Mouse (Mus musculus) frontal cortex, postnatal 36 days (tissue): ENCODE results near the gene Fibin.

Experiments used
- DNase-seq, 2 experiments: peaks; one replicate each; pipeline ENCODE4 v3.0.0; 2022; ENCODE audit warnings: low spot score in 2 of 2

Fibin gene

GRCm38 (mm10) chr2:110362432-110363283 lies at the start of gene Fibin:
Gene Fibin, minus strand, starts transcription at chr2:110363183.
- DNase-seq, result peak; percentile 55 to 63

GRCm38 (mm10) chr2:110411428-110411827 lies 48.4 kb upstream of the Fibin start:
- peak; percentile 40 to 68 for DNase-seq

GRCm38 (mm10) chr2:110408757-110409156 lies 45.8 kb upstream of the Fibin start:
- no peak for DNase-seq

GRCm38 (mm10) chr2:110392714-110393336 lies 29.8 kb upstream of the Fibin start:
- DNase-seq, result no peak

- no peak for DNase-seq
Observed at GRCm38 (mm10) chr2:110390736-110391409, 27.9 kb upstream of the Fibin start.

- no peak for DNase-seq
Observed at GRCm38 (mm10) chr2:110379811-110380210, 16.8 kb upstream of the Fibin start.

- DNase-seq, result no peak
Observed at GRCm38 (mm10) chr2:110376660-110377059, 13.7 kb upstream of the Fibin start.

- no peak for DNase-seq
Observed at GRCm38 (mm10) chr2:110375475-110375874, 12.5 kb upstream of the Fibin start.

- no peak for DNase-seq
Observed at GRCm38 (mm10) chr2:110373186-110373585, 10.2 kb upstream of the Fibin start.

GRCm38 (mm10) chr2:110367382-110367887 lies 4.5 kb upstream of the Fibin start:
- no peak for DNase-seq

- no peak for DNase-seq
Observed at GRCm38 (mm10) chr2:110365401-110365800, 2.4 kb upstream of the Fibin start.

GRCm38 (mm10) chr2:110363855-110364254 lies 872 bp upstream of the Fibin start:
- no peak for DNase-seq

- DNase-seq, result no peak
Observed at GRCm38 (mm10) chr2:110353302-110353970, 9.5 kb downstream of the Fibin start.

- DNase-seq, result no peak
Observed at GRCm38 (mm10) chr2:110351843-110352251, 11.1 kb downstream of the Fibin start.

GRCm38 (mm10) chr2:110351406-110351805 lies 11.6 kb downstream of the Fibin start:
- no peak for DNase-seq

GRCm38 (mm10) chr2:110328953-110329352 lies 34.0 kb downstream of the Fibin start:
- no peak for DNase-seq

- no peak for DNase-seq
Observed at GRCm38 (mm10) chr2:110319949-110320348, 43.0 kb downstream of the Fibin start.

GRCm38 (mm10) chr2:110319266-110319665 lies 43.7 kb downstream of the Fibin start:
- DNase-seq, result no peak

- DNase-seq, result no peak
Observed at GRCm38 (mm10) chr2:110318719-110319118, 44.3 kb downstream of the Fibin start.

GRCm38 (mm10) chr2:110316116-110316883 lies 46.7 kb downstream of the Fibin start:
- no peak for DNase-seq
